Mouse (Mus musculus) midbrain, embryonic 16.5 days (tissue): ENCODE results near the gene Crybg3. TPM values are rescaled to one million over a fixed set of nuclear protein-coding genes. Genes with fewer than 3 reads are reported as not detected.
A peak's percentile ranks its signal among the peaks of the same experiment; 100 is the strongest.

ENCODE experiments used
- ATAC-seq: fragments of 200-750 bp; cut with Nextera tagmentation; 2 replicates; pipeline ENCODE4 v1.8.0; 2017; ENCODE audit warnings: moderate TSS enrichment
- H3K27ac ChIP-seq: fragments of 300-500 bp; sonication (generic); 2 replicates; pipeline ENCODE4 v1.5.1; 2014; ENCODE audit warnings: mild to moderate bottlenecking, low read length, mixed read lengths
- H3K27me3 ChIP-seq: fragments of 300-500 bp; sonication (generic); 2 replicates; pipeline ENCODE4 v1.6.1; 2014; ENCODE audit warnings: low read depth, low read length, mixed read lengths; ENCODE audit not compliant: control insufficient read depth, insufficient read depth
- H3K36me3 ChIP-seq: fragments of 300-500 bp; sonication (generic); 2 replicates; pipeline ENCODE4 v1.6.1; 2014; ENCODE audit warnings: mild to moderate bottlenecking, low read length, moderate library complexity, mixed read lengths; ENCODE audit not compliant: control insufficient read depth, insufficient read depth
- H3K4me1 ChIP-seq: fragments of 300-500 bp; sonication (generic); 2 replicates; pipeline ENCODE4 v1.6.1; 2014; ENCODE audit warnings: mild to moderate bottlenecking, low read length, mixed read lengths; ENCODE audit not compliant: control insufficient read depth, insufficient read depth
- H3K4me2 ChIP-seq: fragments of 300-500 bp; sonication (generic); 2 replicates; pipeline ENCODE4 v1.6.1; 2014; ENCODE audit warnings: mild to moderate bottlenecking, low read length, mixed read lengths
- H3K4me3 ChIP-seq: fragments of 300-500 bp; sonication (generic); 2 replicates; pipeline ENCODE4 v1.5.1; 2014; ENCODE audit warnings: low read depth, mild to moderate bottlenecking, low read length, moderate library complexity, mixed read lengths
- H3K9ac ChIP-seq: fragments of 300-500 bp; sonication (generic); 2 replicates; pipeline ENCODE4 v1.6.1; 2014; ENCODE audit warnings: low read depth, low read length, mixed read lengths
- H3K9me3 ChIP-seq: fragments of 300-500 bp; sonication (generic); replicated peaks from 2 replicates; pipeline ENCODE4 v1.6.1; 2014; ENCODE audit warnings: mild to moderate bottlenecking, low read length, mixed read lengths; ENCODE audit not compliant: control insufficient read depth, poor library complexity, severe bottlenecking
- WGBS: fragments of 180-500 bp; shearing (Covaris S2); extraction: QIAGEN DNeasy Blood & Tissue Kit; methylation state at CpG from one replicate; pipeline ENCODE4 v1.1.7; 2014; 5-methylcytosine and 5-hydroxymethylcytosine counted together
- polyA plus RNA-seq: library from polyadenylated mRNA; unstranded; fragments of >200 nt; fragmentation: Nextera tagmentation; extraction: Ambion mirVana; gene quantifications from 2 replicates; pipeline ENCODE4 v1.2.1, GENCODE M21; 2015

The Crybg3 gene
- polyA plus RNA-seq, result 2.0 and 2.7 TPM in 2 replicates

- peak; percentile 90 for ATAC-seq
- WGBS, result under 1% methylated on average over 61 of the region's 90 CpGs
- no peaks in the 10 kb centered on the region for H3K9me3 ChIP-seq
Measured at GRCm38 (mm10) chr16:59600311-59601251, at the start of gene Crybg3. TSS of gene Crybg3 (minus strand) at chr16:59600979.

GRCm38 (mm10) chr16:59643766-59644165 is 43.0 kb upstream of the Crybg3 start:
- Histone ChIP-seq H3K27me3 (no peaks in the 10 kb centered on the region; the same call in 1 of the 2 replicates), H3K9ac (no peak overlapping the region), H3K27ac (no peak overlapping the region), H3K4me3 (no peak overlapping the region), H3K9me3 (0 out of 2 replicates have a peak, but pooled peaks cover 2% of the 10 kb centered on the region), H3K4me2 (no peak overlapping the region), H3K36me3 (no peaks in the 10 kb centered on the region), H3K4me1 (no peaks in the 10 kb centered on the region; the same call in 1 of the 2 replicates)
- ATAC-seq, result no peak
- WGBS, result 42% methylated on average over 2 of the region's 2 CpGs

More at GRCm38 (mm10) chr16:59600311-59601251, at the start of gene Crybg3:
- H3K27ac ChIP-seq, result 0 out of 2 replicates have a peak within 1 kb of the TSS, but pooled peaks have one; percentile 10
- H3K4me3 ChIP-seq, result peak within 1 kb of the TSS; percentile 58
- no peaks in the 10 kb centered on the region; the same call in 1 of the 2 replicates for H3K27me3 ChIP-seq
- H3K4me1 ChIP-seq, result peaks cover 3% of the 10 kb centered on the region; the same call in 1 of the 2 replicates
- H3K4me2 ChIP-seq, result peak within 1 kb of the TSS; percentile 77
- H3K9ac ChIP-seq, result peak within 1 kb of the TSS; percentile 57
- H3K36me3 ChIP-seq, result no peaks in the 10 kb centered on the region

- Histone ChIP-seq H3K4me2 (no peak overlapping the region; the same call in 1 of the 2 replicates), H3K27me3 (no peaks in the 10 kb centered on the region), H3K36me3 (no peaks in the 10 kb centered on the region), H3K27ac (no peak overlapping the region), H3K9me3 (no peaks in the 10 kb centered on the region), H3K4me3 (no peak overlapping the region), H3K9ac (no peak overlapping the region), H3K4me1 (peaks cover 7% of the 10 kb centered on the region)
- WGBS, result 93% methylated on average over 3 of the region's 3 CpGs
- no peak for ATAC-seq
Measured at GRCm38 (mm10) chr16:59639985-59640384, 39.2 kb upstream of the Crybg3 start.

GRCm38 (mm10) chr16:59639102-59639691 is 38.4 kb upstream of the Crybg3 start, which contains the start of gene Arl6:
TSS of gene Arl6 (minus strand) at chr16:59639391.
- Histone ChIP-seq H3K27me3 (no peaks in the 10 kb centered on the region), H3K9ac (peak within 1 kb of the TSS; percentile 83), H3K4me2 (peak within 1 kb of the TSS; percentile 71), H3K36me3 (no peaks in the 10 kb centered on the region), H3K27ac (peak within 1 kb of the TSS; percentile 99), H3K4me1 (peaks cover 7% of the 10 kb centered on the region), H3K4me3 (peak within 1 kb of the TSS; percentile 61), H3K9me3 (no peaks in the 10 kb centered on the region)
- ATAC-seq, result peak; percentile 98
- under 1% methylated on average over 46 of the region's 46 CpGs for WGBS

- 83% methylated on average over 2 of the region's 2 CpGs for WGBS
- Histone ChIP-seq H3K4me3 (no peak overlapping the region), H3K4me2 (no peak overlapping the region), H3K9me3 (no peaks in the 10 kb centered on the region), H3K27ac (no peak overlapping the region), H3K27me3 (no peaks in the 10 kb centered on the region), H3K4me1 (peaks cover 7% of the 10 kb centered on the region), H3K36me3 (0 out of 2 replicates have a peak, but pooled peaks cover 5% of the 10 kb centered on the region), H3K9ac (no peak overlapping the region)
- no peak for ATAC-seq
Measured at GRCm38 (mm10) chr16:59634598-59634997, 33.8 kb upstream of the Crybg3 start.

- Histone ChIP-seq H3K4me3 (no peak overlapping the region), H3K27me3 (no peaks in the 10 kb centered on the region), H3K4me1 (no peaks in the 10 kb centered on the region), H3K36me3 (no peaks in the 10 kb centered on the region), H3K4me2 (no peak overlapping the region), H3K9ac (no peak overlapping the region), H3K9me3 (no peaks in the 10 kb centered on the region), H3K27ac (no peak overlapping the region)
- ATAC-seq, result no peak
- 97% methylated on average over 2 of the region's 2 CpGs for WGBS
Measured at GRCm38 (mm10) chr16:59621554-59621953, 20.8 kb upstream of the Crybg3 start.

GRCm38 (mm10) chr16:59617167-59617566 is 16.4 kb upstream of the Crybg3 start:
- no peaks in the 10 kb centered on the region for H3K36me3 ChIP-seq
- no peaks in the 10 kb centered on the region for H3K4me1 ChIP-seq
- H3K9ac ChIP-seq, result no peak overlapping the region
- no peak overlapping the region for H3K4me3 ChIP-seq
- H3K27ac ChIP-seq, result no peak overlapping the region
- H3K4me2 ChIP-seq, result no peak overlapping the region
- ATAC-seq, result peak; percentile 71
- H3K9me3 ChIP-seq, result no peaks in the 10 kb centered on the region
- H3K27me3 ChIP-seq, result no peaks in the 10 kb centered on the region
- WGBS, result 43% methylated on average over 3 of the region's 3 CpGs

GRCm38 (mm10) chr16:59615675-59616074 is 14.9 kb upstream of the Crybg3 start:
- no peaks in the 10 kb centered on the region for H3K4me1 ChIP-seq
- 76% methylated on average over 3 of the region's 3 CpGs for WGBS
- H3K9me3 ChIP-seq, result no peaks in the 10 kb centered on the region
- H3K27me3 ChIP-seq, result no peaks in the 10 kb centered on the region
- no peak overlapping the region for H3K27ac ChIP-seq
- no peak for ATAC-seq
- no peak overlapping the region for H3K4me3 ChIP-seq
- H3K9ac ChIP-seq, result no peak overlapping the region
- 0 out of 2 replicates have a peak, but pooled peaks cover 5% of the 10 kb centered on the region for H3K36me3 ChIP-seq
- no peak overlapping the region for H3K4me2 ChIP-seq
